Mouse (Mus musculus) gonadal fat pad, adult 2 months (tissue): ENCODE measurements around the gene Bahcc1. TPM values are rescaled to one million over a fixed set of nuclear protein-coding genes. Genes with fewer than 3 reads are reported as not detected.

Source experiments
- DNase-seq: peaks from one replicate; pipeline ENCODE4 v3.0.0-alpha.2; 2012; ENCODE audit warnings: low read depth
- polyA plus RNA-seq: library from polyadenylated mRNA; depleted of rRNA; stranded (reverse); fragments of >200 nt; gene quantifications from 2 replicates; pipeline ENCODE4 v1.2.3, GENCODE M21; 2012

Gene Bahcc1
- polyA plus RNA-seq, 1 experiment = 7.4 TPM

- DNase-seq = no peak
These were observed 10.2 kb downstream of the Bahcc1 start for GRCm38 (mm10) chr11:120242726-120243530.

DNA sequence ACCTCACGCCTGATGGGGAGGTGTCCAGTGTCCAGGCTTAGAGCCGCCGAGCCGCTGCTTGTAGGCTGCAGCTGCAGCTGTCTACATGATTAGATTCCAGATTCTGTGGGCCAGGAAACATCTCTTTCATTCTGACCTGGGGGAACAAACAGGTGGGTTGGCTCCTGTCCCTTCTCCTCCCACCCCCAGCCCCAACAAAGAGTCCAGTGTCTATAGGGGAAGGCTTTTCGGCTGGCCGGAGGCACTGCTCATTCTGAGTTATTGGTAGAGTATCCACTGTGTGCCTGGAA is 10.7 kb downstream of the Bahcc1 start:
- no peak for DNase-seq

DNA sequence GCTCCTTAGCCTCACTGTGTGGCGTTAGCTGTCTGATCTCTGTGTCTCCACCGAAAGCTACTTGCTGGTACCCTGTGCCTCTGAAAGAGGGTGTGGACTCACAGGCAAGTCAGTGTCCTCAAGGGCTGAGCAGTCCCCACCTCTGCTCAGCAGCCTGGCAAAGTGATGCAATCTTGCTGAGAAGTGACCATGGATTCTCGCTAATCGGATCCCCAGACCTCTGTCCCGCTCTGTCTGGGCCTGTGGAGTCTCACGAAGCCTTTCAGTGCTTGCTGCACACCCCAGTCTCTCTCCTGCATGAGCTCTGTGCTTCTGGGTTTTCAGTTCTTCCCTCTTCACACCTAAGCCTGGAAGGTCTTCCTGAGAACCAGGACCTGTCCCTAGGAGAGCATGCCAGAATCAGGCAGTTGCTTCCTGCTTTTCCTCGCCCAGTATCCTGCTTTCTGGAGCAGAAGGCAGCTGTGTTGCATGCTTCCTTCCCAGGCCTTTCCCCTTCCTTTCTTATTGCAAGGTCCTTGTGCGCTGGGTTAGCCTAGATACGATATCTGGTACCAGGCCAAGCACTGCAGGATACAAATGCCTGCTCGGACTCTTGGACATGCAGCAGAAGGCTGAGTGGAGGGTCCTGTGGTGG is 15.5 kb downstream of the Bahcc1 start:
- DNase-seq = no peak

DNA sequence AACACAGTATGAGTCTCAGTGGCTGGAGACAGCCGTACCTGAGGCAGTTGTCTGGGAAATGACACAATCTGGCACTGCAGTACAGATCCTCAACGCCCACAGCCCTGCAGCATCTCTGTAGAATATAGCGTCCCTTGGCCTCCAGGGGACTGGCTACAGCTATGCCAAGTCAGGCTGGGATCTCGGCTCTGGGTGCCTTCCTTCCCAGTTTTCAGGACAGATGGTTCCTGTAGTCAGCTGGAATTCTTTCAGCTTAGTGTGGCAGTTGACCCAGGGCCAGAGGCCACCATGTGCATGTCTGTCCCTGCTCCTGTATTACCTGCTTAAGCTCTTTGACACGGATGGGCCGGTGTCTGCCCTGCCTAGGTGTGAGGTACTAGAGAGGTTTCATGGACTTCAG is 16.2 kb downstream of the Bahcc1 start:
- no peak for DNase-seq

GRCm38 (mm10) chr11:120250991-120251949 is 18.5 kb downstream of the Bahcc1 start:
- DNase-seq = no peak

- no peak for DNase-seq
These were observed 19.2 kb downstream of the Bahcc1 start for GRCm38 (mm10) chr11:120251950-120252308.

DNA sequence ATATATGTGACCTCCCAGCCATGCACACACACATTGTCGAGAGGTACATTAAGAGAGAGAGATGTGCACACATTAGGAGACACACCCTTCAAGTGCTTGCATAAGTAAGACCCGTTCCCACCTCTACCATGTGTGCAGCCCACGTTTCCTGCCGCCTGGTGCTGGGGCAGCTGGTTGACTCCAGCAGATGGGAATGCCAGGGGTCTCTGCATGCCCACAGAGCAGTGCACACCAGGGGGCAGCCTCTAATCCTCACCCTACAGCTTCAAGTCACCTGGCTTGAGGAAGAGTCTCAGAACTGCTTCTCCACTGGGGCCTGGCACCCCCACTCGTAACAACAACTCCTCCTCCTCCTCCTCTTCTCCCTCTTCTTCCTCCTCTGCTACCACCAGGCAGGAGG is 19.7 kb downstream of the Bahcc1 start:
- no peak for DNase-seq

GRCm38 (mm10) chr11:120252843-120253645 is 20.3 kb downstream of the Bahcc1 start:
- no peak for DNase-seq

DNA sequence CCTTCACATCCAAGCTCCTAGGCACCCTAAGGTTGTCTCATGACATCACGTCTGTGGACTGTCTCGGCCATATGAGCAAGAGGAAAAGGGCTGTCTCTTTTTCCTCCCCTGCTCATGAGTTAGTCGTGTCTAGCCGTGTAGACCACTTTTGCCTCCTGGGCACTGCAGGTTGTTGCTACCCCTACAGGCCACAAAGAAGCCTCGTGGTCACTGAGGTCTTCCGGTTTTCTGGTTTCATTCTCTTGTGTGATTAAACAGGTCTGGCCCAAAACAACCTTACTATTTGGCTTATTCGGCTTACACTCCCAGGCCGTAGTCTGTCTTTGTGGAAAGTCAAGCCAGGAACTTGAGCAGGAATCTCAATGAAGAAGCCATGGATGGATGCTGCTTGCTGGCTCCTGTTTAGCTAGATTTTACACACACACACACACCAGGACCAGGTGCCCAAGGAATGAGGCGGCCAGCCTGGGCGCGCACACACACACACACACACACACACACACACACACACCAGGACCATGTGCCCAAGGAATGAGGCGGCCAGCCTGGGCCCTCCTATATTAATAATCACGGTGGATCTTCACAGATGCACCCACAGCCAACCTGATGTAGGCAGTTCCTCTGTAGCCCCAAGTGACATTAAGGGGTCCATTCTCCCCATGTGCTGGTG is 21.0 kb downstream of the Bahcc1 start:
- DNase-seq = no peak

GRCm38 (mm10) chr11:120254420-120254819 is 21.7 kb downstream of the Bahcc1 start:
- DNase-seq = no peak

- no peak for DNase-seq
These were observed 22.3 kb downstream of the Bahcc1 start for GRCm38 (mm10) chr11:120255038-120255437.

DNA sequence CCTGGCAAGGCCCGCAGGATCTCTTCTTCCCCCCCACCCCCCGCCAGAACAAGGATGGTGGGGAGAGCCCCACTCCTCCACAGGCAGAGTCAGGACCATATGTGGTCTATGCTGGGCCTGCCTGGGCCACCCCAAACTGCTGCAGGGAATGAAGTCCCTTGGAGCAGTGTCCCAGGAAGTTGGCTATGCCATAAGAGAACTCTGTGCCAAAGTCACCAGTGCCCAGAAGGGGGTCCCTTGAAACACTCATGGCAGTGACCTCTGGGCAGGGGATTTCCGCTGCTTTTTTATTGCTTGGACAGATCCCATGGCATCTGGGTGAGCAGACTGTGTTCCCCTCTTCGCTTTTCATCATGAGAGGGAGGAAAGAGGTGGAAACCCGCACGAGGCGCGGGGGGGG is 22.8 kb downstream of the Bahcc1 start:
- no peak for DNase-seq

GRCm38 (mm10) chr11:120256108-120256507 is 23.4 kb downstream of the Bahcc1 start:
- DNase-seq = no peak

DNA sequence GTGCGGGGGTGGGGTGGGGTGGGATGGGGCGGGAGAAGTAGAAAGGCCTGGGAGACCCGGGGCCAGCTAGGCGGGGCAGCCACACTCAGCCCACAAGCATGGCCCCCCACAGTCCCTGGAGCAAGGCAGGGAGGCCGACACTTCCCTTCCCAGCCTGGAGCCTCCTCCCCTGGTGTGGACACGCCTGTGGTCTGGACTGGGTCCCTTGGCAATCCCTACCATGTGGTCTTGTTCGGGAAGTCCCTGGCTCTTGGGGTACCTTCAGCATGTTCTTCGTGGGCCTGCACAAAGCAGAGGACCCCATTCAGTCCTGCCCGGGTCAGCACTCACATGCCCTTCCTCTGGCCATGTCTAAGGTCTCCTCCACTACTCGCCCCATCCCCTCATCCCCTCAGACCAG is 23.8 kb downstream of the Bahcc1 start:
- no peak for DNase-seq

GRCm38 (mm10) chr11:120256981-120257820 is 24.5 kb downstream of the Bahcc1 start:
- no peak for DNase-seq

DNA sequence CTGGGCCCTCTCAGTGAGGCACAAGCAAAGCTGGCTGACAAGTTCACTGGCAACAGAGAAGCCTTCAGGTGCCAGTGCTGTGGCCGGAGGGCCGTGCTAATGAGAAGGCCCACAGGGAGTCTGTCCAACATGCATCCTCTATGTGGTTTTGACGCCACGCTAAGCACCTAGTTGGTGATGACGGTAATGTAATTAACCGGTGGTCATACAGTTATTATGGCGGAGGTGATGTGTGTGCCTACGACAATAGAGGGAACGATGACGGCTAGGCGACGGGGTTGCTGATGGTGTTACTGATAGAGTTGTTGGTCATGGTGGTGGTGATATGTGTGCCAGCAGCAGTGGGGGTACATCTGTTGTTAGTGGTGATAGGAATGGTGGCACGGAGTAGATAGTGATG is 25.2 kb downstream of the Bahcc1 start:
- no peak for DNase-seq

DNA sequence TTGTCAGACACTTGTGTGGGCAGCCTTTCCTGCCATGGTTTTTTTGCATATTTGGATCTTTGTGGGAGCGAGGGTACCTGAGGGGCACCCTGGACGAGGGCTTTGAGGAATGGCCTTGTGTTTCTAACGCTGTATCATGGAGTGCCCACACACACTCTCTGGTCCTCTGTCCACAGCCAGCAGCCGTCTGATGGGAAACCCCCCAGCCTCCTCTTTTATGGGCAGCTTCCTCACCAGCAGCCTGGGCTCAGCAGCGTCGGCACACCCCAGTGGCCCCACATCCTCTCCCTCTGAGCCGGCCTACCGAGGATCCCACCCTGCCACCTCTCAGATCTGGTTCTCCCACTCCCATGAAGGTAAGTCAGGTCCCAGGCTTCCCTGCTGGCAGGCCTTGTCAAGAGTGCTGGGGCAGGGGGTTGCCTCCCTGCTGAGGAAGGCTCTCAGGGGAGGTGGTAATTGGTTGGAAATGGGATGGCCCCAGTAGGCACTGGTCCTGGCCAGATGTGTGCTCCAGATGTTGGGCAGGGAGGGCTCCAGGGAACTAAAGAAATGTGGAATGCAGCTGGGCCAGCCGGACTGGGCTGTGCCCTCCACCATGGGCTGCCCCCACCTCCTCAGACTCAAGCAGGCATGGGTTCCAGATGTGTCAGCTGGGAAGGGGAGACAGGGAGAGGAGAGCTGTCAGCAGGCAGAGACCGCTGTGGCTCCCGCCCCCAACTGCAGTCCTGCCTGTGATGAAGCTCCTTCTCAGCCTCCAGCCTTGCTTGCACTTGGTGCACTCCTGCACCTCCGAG is 26.3 kb downstream of the Bahcc1 start:
- DNase-seq = no peak

- DNase-seq = no peak
These were observed 27.3 kb downstream of the Bahcc1 start for GRCm38 (mm10) chr11:120259792-120260768.
